Mouse (Mus musculus) adrenal gland, adult 8-10 months (tissue): ENCODE results near the gene Dclk3. TPM values are rescaled to one million over a fixed set of nuclear protein-coding genes. Genes with fewer than 3 reads are reported as not detected.

Experiments
- DNase-seq: peaks from one replicate; pipeline ENCODE4 v3.0.0; 2022
- total RNA-seq, 4 experiments: library from RNA; stranded (reverse); gene quantifications; 2 replicates each; pipeline ENCODE4 v1.2.4; 2022

The Dclk3 gene
- total RNA-seq: 1 to 10 TPM in 3 of 4 experiments, under 1 TPM in 1; 0.75 to 1.8 (median 1.6) TPM

DNA sequence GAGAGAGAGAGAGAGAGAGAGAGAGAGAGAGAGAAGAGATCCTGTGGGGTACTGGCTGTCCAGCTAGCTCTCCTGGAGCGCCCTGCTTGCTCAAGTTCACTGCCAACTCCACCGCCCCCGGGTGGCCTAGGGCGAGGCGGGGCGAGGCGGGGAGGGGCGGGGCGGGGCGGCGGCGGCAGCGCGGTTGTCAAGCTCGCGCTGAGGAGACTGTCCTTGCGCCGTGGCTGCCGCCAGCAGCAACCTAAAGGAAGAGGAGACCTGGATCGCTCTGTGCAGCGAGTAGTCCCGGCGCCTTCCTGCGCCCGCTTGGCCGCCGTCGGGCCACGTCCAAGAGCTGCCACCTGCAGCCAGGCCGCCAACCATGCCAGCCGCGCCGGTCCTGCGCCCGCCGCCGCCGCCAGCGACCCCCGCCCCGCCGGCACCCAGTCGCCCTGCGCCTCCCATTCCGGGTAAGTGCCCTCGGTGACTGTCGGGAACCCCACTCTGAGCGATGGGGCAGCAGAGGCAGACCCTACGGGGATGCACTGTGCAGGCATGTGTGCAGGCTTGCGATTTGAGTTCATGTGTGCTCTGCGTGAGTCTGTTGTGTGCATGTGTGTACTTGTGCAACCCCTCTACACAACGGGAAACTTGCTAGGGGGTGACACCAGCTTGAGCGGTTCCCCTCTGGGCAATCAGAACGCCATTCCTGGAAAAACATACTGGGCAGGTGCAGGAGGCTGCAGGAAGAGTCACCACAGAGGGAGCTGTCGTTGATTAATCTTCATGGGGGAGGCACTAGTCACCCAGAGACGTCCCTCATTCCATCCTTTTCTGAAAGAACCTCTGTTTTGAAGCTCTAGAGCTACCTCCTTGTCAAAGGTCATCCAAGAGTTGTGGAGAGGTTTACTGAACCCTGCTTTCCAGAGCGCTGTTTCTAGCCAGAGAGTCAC is at the start of gene Dclk3:
Gene Dclk3, plus strand, starts transcription at position 178 of the 932 bp plus-strand sequence.
- DNase-seq: peak; percentile 8

DNA sequence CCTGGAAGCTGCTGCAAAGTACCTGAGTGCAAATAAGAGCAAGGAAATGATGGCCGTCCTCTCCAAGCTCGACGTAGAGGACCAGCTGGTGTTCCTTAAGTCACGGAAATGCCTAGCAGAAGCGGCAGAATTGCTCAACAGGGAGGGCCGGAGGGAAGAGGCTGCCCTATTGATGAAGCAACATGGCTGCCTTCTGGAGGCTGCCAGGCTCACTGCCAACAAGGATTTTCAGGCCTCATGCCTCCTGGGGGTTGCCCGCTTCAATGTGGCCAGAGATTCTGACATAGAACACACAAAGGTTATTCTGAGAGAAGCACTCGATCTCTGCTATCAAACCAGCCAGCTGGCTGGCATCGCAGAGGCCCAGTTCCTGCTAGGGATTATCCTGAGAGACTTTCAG is 48.9 kb upstream of the Dclk3 start:
- peak; percentile 14 for DNase-seq

DNA sequence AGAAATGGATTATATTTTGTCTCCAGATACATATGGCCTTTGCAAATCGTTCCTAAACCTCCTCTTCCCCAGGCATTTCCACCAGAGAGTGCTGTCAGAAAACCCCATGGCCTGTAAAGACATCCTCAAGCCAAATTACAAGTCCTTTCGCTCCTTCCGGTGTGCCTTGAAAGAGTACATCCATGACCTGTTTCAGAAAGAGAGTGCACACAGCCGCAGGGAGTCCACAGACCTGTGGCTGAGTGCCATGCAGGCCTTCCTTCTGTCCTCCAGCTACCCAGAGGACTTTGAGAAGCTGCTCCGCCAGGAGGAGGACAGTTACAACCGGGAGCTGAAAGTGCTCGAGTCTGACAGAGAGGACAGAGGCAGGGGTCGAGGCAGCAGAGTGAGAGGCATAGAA is 47.8 kb upstream of the Dclk3 start:
- DNase-seq: no peak

DNA sequence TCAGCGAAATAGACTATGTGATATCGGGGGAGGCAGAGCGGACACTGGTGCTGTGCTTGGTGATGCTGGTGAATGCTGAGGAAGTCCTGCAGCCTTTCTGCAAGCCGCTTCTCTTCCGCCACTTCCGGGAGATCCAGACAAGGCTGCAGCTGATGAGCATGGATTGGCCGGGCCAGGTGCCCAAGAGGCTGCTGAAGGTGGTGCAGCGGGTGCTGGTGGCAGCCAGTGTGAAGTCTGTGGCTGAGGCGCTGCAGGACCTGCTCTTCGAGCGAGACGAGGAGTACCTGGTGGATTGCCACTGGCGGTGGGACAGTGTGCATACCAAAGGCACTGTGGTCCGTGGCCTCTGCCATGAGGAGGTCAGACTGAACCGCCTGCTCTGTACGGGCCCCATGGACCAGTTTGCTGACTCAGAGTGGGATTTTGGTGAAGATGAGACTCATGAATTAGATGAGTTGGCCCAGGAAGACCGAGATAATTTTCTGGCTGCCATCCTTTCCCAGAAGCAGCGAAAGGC is 46.9 kb upstream of the Dclk3 start:
- DNase-seq: no peak

DNA sequence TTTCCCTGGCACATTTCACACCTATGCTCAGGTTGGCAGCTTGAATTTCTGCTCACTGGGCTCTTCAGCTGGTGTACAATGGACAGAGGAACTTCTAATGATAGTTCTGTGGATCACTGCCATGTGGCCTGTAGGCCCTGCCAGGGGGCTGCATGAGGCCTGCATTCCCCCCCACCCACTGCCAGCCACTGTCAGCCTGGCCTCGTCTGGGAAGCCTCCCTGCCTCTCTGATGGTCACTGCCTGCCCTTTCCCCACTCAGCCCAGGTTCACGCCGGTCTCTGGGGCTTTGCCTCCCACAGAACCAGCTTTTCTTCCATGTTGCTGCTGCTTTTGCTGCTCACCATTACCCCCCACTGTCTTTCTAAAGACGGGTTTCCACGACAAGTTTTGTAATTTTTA is 43.6 kb upstream of the Dclk3 start:
- no peak for DNase-seq

DNA sequence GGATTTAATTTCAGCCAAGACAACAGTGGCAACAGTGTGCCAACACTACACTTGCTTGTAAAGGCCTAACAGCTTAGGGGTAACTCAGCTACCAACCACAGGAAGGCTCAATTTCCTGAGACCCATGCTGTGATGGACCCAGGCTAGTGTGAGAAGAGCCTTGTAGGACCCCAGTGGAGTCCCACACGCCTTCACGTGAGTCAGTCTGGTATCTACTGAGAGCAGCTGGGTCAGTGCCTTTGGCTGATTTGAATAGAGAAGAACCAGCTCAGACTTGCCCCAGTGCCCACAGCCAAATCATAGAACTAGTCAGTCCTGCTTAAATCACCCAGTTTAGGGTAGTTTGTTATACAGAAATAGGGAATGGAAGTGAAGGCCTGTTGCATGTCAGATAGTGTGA is 40.8 kb upstream of the Dclk3 start:
- DNase-seq: no peak

DNA sequence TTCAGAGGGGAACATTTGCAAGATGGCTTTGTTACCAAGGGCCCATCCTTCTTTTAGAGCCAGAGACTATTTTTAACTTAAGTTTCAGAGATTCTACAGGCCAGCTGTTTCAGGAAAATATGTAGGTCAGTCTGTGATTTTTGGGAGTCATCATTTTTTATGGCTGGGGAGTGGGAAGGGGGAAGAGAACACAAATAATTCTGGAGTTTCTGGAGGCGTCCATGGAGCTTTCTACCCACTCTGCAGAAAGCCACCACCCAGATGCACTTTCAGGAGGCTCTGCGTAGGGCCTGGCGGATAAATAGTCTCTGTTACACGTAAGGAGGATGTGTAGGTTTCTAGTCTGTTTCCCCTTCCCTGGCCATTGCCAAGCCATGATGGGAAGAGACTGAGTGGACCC is 38.8 kb upstream of the Dclk3 start:
- DNase-seq: no peak

DNA sequence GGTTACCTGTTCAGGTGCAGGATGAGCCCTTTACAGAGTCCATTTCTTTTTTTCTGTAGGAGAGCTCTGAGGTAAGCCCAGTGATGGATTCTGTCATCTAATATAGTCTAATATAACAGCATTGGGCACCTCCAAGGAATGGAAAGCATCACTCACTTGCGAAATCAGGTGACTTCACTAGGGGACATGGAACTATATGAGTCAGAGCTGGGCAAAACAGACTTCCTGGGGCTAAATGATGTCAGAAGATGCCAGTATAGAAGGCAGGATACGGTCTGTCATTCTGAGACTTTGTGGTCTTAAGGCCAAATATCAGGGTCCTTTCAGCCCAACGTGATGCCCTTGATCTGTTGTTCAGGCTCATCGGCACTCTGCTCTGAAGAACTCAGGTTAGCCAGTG is 35.7 kb upstream of the Dclk3 start:
- no peak for DNase-seq

DNA sequence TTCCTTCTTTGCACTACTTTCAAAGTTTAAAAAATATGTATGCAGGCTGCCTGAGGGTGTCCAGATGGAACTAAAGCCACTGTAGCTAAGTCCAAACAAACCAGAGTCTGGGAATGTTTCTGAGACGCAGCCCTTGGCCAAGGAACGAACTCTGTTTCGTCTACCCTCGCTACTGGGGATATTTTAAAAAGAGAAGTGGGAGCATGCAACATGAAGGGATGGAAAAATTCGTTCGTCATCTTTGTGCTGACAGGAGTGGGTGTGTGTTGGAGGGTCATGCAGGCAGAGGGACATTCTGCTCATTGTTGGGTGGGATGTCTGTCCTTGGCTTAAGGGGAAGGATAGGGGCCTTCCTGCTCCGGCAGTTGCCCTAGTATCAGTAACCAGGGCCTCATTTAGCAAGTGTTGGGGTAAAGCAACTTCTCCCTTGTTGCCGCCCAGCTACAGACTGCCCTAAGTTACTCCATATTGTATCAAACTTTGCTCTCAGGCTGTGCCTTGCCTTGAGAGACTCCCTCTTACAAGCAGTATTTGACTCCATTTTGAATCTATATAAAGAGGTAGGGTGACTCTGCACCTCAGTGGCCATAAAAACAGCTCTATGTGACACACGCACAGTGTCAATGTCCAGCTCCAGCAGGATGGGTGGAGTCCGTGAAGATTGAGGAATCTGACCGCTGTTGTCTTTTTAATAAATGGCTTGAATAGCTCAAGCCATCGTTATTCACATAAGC is 34.4 kb upstream of the Dclk3 start:
- DNase-seq: no peak

DNA sequence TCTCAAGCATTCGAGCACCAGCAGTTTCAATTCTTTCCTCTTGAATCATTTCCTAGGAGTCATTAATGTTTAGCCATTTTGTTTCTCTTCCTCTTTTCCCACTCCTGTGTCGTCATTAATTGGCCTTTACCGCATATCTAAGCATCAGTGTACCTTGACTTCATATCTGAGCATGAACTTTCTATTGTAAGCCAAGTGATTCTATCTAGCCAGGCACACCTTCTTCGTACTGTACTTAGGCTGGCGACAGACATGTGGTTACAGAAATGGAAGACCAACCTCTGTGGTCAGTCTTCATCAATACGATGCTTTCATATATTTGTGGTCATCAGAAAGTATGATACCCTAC is 33.8 kb upstream of the Dclk3 start:
- no peak for DNase-seq

DNA sequence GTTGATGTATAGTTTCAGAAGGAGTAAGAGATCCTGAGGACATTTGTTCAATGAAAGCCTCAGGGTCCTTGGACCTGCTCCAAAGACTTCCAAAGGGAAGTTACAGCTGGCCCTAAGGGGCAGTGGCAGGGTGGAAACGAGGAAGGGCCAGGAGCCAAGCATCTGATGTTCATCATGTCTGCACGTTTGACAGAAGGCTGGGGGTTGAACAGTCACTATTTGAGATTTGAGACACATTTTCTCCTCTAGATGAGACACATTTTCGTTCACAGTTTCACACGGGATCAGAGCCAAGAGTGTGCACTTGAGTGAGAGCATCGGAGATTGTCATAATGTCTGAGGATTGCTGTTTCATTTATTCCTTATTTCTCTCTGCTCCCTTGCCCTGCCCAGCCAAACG is 30.9 kb upstream of the Dclk3 start:
- DNase-seq: no peak

DNA sequence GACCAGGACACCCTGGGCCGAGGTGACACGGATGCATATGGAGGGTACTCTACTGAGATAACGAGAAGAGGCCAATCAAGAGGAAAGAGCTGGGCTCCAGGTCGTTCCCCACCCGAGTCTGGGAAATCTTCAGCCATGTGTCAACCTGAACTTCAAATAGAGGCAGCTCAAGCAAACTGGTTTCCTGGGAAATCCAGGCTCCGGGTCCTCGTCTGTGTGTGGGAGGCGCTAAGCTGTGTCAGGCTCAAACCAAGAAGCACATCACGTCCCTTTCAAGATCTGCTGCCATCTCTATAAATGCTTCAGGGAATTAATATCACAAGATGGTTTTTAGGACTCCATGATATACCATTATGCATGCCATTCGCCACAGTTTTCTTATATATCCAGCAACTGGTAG is 30.5 kb upstream of the Dclk3 start:
- DNase-seq: no peak

DNA sequence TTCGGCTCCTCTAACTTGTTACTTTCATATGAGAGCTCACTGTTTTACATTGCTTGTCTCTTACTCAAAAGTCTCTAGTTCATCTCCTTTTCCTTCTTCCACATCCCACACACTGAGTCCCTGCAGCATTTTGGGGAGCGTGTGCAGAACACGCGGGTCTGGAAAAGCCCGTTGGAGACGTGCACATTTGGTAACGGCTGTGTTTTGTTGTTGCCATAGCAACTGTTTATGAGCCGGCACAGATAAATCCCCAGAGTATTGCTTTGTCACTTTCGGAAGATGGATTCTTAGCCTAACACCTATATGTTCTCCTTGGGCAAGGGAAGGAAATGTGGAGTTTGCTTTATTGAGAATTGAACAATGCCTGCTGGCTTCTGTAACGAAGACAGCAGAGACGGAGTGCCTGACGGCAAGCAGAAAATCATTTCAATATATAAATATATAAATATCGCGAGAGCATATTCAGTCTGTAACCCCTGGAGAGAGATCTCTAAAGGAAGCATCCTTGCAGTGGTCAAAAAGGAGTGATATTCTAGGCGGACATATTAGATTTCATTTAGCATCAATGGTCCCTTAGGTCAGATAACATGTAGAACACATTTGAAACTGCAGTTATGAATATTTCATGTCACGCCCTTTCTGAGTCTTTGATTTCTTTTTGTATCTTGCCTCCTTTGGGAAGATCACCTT is 26.3 kb upstream of the Dclk3 start:
- DNase-seq: no peak

DNA sequence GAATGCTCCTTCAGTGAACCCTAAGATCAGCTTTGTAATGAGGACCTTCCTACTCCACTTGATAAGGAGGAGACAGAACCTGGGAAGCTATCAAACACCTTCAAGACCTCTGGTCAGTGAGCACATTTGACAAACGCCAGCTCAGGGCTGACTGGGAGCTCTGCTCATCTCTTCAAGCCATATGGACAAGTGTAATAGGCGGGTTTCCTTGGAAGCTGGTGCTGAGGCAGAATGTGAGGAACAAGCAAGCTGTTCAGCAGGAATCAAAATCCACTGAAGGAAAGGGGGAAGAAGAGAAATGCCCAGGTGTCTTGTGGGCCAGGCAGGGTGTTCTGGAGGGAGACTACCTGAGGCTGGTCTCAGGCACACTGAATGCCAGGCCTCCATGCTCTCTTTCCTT is 17.0 kb upstream of the Dclk3 start:
- DNase-seq: no peak

DNA sequence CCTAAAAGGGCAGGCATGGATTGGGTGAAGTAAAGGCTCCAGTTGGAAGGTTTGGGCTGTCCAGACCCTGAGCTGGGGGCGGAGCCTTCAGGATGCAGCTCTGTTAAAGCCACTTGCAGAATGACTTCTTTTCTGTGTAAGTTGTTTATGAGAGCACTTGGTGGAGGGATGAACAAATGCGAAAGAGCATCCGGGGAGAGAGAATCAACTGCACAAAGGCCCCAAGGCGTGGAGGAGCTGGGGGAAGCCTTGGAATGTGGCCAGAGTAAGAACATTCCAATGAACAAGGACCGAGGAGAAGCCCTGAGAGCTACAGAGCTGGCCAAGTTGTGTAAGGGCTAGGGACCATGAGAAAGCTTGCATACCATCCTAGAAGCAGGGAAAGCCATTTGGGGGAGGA is 16.3 kb upstream of the Dclk3 start:
- DNase-seq: no peak

DNA sequence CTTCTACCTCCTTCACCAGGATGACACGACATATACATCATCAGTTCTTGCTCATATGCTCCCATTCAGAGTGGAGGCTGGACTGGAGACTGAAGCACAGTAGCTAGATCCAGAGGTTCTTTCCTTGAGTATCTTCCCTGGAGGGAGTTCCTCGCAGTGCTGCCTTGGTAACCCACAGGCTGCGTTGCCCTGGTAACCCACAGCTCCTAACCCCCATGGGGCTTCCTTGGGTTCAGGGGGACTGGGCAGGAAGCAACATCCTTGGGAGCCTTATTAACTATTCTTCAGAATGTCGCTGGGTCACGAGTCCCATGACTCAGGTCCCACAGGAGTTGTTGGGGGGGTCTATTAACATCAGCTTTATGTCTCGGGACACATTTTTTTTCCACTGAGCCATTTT is 13.8 kb upstream of the Dclk3 start:
- no peak for DNase-seq

DNA sequence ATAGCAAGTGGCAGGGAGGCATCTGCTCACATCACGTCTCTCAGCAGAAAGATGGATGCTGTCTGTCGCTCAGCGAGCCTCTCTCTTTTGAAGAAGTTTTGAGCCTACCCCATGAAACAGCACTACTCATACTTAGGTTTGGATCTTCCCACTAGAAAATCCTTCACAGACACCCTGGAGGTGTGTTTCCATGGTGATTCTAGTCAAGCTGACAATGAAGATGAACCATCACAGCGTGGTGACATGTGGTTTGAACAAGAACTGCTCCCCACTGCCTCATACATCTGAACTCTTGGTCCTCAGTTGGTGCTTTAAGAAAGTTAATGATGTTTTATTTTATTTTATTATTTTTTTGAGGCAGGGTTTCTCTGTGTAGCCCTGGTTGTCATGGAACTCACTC is 12.9 kb upstream of the Dclk3 start:
- no peak for DNase-seq

DNA sequence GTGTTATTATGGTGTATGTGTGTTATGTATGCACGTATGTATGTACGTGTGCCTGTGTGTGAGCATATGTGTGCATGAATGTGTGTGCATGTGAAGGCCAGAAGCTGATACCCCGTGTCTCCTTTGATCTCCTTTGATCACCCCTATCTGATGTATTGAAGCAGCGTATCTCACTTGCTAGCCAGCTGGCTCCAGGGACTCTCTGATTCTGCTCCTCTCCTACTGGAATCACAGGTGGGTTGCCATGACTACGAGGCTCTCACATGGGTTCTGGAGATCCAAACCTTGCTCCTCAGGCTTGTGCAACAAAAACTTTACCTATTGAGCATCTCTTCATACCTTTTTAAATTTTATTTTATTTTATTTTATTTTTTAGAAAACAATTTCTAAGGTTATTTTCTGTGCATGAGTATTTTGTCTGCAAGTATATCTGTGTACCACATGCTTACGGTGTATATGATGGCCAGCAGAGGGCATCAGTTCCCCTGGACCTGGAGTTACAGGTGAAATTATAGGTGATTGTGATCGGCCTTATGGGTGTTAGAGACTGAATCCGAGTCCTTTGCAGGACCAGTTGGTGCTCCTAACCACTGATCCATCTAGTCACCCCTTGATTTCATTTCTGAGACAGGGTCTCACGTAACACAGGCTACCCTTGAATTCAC is 10.9 kb upstream of the Dclk3 start:
- no peak for DNase-seq

DNA sequence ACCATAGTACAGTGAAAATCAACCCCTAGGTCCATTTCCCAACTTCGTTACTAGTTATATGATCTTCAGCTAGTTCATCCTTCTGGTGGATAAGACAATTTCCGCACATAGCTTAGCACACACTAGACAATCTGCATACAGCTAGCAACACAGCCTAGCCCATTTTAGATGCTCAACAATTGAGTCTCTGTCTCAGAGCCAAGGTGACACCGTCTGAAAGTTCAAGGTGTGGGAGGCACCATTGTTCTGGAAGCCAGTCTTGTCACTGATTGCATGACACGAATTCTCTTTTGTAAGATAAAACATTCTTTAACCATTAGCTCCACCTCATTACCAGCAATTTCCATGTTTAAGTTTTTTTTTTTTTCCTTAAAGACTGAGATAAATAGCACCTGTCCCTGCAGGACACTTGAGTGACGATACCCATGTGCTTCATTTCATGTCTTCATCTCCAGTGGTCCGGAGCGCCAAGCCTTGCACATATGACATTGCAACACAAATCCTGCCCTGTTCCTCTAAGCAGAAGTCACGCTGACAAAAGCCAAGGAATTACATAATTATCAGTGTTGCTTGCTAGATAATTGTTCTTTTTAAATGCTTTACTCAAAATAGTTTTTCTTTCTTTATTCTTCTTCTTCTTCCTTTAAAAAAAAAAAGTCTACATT is 10.1 kb upstream of the Dclk3 start:
- DNase-seq: no peak

DNA sequence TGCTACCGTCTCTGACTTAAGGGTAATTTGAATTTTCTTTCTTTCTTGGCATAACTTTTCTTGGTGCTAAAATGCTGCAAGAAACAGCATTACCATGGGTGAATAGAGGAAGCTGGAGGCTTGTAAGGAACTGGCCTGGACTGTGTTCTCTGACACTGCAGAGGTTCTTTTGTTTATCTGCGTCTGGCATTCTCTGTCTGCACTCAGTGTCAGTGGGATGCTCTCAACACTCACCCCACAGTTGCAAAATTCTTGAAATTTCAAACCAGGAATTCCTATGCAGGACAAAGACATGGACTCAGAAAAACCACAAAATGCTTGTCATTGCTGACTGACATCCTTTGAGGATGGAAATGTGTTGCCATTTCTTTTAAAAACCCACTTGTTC is 9.5 kb upstream of the Dclk3 start:
- DNase-seq: no peak

DNA sequence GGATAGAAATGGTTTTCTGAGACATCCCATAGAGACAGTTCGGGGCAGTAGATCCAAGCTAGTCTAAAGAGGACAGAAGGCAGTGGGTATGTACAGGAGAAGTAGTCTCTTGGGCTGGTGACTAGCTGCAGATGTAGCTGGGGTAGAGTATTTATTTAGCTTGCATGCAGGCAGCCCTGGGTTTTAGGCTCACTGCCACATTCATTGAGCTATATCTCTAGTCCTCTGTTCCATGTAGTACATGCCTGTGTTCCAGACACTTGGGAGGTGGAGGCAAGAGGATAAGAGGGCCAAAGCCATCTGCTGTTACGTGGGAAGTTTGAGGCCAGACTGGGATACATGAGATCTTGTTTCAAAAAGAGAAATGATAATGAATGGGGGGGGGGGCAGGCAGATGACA is 3.5 kb upstream of the Dclk3 start:
- no peak for DNase-seq

DNA sequence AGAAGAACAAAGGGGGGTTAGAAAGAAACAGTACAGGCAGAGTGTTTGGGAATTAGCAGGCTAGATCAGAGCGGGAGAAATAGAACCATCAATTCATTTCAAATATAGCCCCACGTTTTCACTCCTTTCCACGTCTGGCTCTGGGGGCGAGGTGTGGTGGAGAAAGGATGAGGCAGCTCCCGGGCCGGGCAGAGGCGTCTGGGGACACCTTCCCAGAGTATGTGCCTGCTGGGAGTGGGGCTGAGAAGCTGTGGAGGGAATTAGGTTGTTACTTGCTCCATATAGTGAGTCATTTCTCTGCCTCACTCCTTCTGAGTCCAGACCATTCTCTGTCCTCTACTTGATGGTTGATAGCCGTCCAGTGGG is 938 bp downstream of the Dclk3 start:
- DNase-seq: no peak
